Mouse (Mus musculus): Measurements from ENCODE around the gene Gm49661. TPM values are rescaled to one million over a fixed set of nuclear protein-coding genes. Genes with fewer than 3 reads are reported as not detected.

Gene Gm49661
- total and polyA plus RNA-seq, 3 experiments = not detected

DNA sequence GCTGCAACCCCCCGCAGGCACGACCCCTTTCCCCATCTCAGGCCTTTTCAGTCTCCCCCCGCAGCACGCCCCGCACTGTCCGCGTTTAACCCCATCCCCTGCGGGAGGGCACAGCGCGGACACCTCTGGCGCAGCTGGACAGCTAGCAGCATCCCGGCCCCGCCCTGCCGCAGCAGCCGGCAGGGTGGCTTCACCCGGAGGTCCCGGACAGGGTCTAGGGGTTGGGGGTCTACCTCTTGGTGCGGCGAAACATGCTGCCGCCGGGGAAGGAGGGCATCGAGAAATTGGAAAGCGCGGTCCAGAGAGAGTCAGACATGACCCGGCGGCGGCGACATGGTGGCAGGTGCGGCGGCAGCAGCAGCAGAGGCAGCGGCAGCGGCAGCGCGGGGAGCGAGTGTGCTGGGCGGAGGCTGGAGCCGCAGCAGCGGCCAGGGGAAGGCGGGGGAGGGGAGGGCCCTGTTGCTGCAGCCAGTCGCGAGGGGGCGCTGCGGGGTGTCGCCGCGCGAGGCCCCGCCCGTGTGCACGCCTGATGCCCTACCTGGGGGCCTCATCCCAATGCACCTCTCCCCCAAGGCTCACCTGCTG, 32.2 kb downstream of the Gm49661 start, which contains the start of gene Mast1:
TSS of gene Mast1 (minus strand) at position 398 of the 585 bp plus-strand sequence.
- Histone ChIP-seq H3K27me3 (ENCODE audit: insufficient read depth, low read length) (peaks cover 59% of the 10 kb centered on the region), H3K9me3 (replicated peaks) (no peaks in the 10 kb centered on the region), H3K4me3 (ENCODE audit: low read depth, low read length) (peak within 1 kb of the TSS; percentile 56; the same call in 1 of the 2 replicates), H3K36me3 (replicated peaks) (no peaks in the 10 kb centered on the region), H3K4me1 (ENCODE audit: insufficient read depth, low read depth, low read length) (peaks cover 24% of the 10 kb centered on the region)
- no peak for ATAC-seq (ENCODE audit: extremely low read depth, insufficient number of reproducible peaks, low FRiP score, poor library complexity, severe bottlenecking)
- DNase-seq (ENCODE audit: low spot score) = peak; percentile 31
- TF ChIP-seq GATA2 (IDR thresholded peaks at IDR 0.05; ENCODE audit: borderline replicate concordance, low read depth, low read length) (no peak), GATA1 (IDR thresholded peaks at IDR 0.05; ENCODE audit: borderline replicate concordance, low read length) (no peak), CTCF (IDR thresholded peaks at IDR 0.05; ENCODE audit: low read depth, low read length) (peak; percentile 32; the same call in 1 of the 2 replicates)

DNA sequence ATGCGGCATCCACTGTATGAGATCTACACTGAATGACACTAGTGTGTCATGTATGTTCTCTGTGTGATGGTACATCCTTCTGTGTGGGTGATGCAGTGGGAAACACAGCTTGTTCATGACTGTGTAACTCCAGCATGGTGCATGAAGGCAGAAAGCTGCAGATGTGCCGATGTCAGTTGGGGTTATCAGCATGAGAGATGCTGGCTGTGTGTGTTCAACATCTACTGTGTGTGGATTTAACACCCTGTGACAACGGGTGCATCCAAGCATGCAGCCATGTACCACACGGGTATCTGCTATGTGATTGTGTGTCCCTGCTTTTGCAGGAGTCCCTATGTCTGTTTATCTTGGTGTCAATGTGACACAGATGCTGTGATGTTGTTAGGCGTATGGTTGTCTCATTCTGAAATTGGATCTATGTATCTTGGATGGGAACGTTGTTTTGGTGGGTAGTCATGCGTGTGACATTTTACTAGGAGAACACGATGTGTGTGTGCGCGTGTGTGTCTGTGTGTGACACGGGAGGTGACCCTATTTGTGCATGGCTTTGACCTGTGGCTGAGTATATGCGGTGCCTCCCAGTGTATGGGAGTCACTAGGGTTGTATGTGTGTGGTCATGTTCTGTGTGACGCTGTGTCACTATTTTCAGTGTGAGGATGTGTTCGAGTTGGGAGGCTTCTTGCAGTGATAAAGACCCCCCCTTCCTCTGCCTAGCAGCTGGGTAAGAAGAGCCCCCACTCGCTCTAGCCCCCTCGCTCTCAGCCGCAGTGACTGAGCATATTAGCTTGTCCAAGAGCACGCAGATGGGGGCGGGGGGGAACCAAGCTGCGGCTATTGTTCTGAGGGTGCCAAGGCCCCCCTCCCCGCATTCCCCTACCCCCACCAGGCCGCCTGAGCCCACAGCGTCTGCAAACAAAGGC, 32.9 kb downstream of the Gm49661 start:
- no peaks in the 10 kb centered on the region for H3K36me3 ChIP-seq (replicated peaks)
- peaks cover 64% of the 10 kb centered on the region for H3K27me3 ChIP-seq (ENCODE audit: insufficient read depth, low read length)
- H3K4me1 ChIP-seq (ENCODE audit: insufficient read depth, low read depth, low read length) = peaks cover 24% of the 10 kb centered on the region
- H3K9me3 ChIP-seq (replicated peaks) = no peaks in the 10 kb centered on the region
- TF ChIP-seq TAL1 (conservative IDR thresholded peaks at IDR 0.05; ENCODE audit: low read depth, low read length) (no peak), GATA2 (IDR thresholded peaks at IDR 0.05; ENCODE audit: borderline replicate concordance, low read depth, low read length) (no peak), GATA1 (IDR thresholded peaks at IDR 0.05; ENCODE audit: borderline replicate concordance, low read length) (no peak), POLR2AphosphoS5 (IDR thresholded peaks at IDR 0.05; ENCODE audit: insufficient replicate concordance, low read depth, low read length) (no peak), CTCF (IDR thresholded peaks at IDR 0.05; ENCODE audit: low read depth, low read length) (no peak)
- ATAC-seq (ENCODE audit: extremely low read depth, insufficient number of reproducible peaks, low FRiP score, poor library complexity, severe bottlenecking) (no peak), DNase-seq (ENCODE audit: low spot score) (no peak)
- H3K4me3 ChIP-seq (ENCODE audit: low read depth, low read length) = no peak overlapping the region

DNA sequence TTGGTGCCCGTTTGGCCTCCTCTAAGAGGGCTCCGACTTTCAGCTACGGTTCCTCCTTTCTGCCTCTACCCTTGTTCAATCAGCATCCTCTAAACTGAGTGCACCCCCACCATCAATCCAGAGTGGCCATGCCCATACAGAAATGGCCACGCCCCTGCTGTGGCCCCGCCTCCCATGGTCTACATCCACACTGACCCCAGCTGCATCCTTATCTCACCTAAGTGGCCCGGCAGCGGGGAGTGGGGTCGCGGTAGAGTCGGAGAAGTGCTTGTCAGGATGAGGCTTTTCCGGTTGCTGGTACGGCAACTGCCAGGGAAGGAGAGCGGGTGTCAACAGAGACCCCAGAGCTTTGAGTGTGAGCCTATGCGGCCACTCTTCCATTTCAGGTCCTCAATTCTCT, 33.7 kb downstream of the Gm49661 start:
- DNase-seq (ENCODE audit: low spot score) (no peak), ATAC-seq (ENCODE audit: extremely low read depth, insufficient number of reproducible peaks, low FRiP score, poor library complexity, severe bottlenecking) (no peak)
- Histone ChIP-seq H3K4me1 (ENCODE audit: insufficient read depth, low read depth, low read length) (peaks cover 24% of the 10 kb centered on the region), H3K27me3 (ENCODE audit: insufficient read depth, low read length) (peaks cover 62% of the 10 kb centered on the region), H3K36me3 (replicated peaks) (no peaks in the 10 kb centered on the region), H3K9me3 (replicated peaks) (no peaks in the 10 kb centered on the region), H3K4me3 (ENCODE audit: low read depth, low read length) (no peak overlapping the region)
- TF ChIP-seq POLR2AphosphoS5 (IDR thresholded peaks at IDR 0.05; ENCODE audit: insufficient replicate concordance, low read depth, low read length) (no peak), CTCF (IDR thresholded peaks at IDR 0.05; ENCODE audit: low read depth, low read length) (no peak), TAL1 (conservative IDR thresholded peaks at IDR 0.05; ENCODE audit: low read depth, low read length) (no peak), GATA2 (IDR thresholded peaks at IDR 0.05; ENCODE audit: borderline replicate concordance, low read depth, low read length) (no peak), GATA1 (IDR thresholded peaks at IDR 0.05; ENCODE audit: borderline replicate concordance, low read length) (no peak)

DNA sequence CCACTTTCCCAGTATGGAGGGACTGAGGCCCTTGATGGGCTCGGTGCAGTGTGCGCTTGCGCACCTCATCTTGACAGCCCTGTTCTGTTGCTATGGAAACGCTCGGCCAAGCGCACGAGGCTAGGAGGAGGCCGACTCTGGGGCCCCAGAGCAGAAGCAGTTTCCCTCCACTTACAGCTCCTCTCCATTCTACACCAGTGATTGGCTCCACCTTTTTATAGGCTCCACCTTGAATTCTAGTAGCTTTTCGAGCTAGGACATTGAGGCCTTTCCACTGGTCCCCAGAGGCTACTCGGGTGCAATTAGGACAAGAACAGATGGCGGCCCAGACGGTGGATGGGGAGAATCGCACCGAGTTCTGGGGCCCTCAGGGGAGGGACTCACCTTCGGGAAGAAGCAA, 34.4 kb downstream of the Gm49661 start:
- TF ChIP-seq GATA2 (IDR thresholded peaks at IDR 0.05; ENCODE audit: borderline replicate concordance, low read depth, low read length) (no peak), TAL1 (conservative IDR thresholded peaks at IDR 0.05; ENCODE audit: low read depth, low read length) (no peak), CTCF (IDR thresholded peaks at IDR 0.05; ENCODE audit: low read depth, low read length) (no peak), GATA1 (IDR thresholded peaks at IDR 0.05; ENCODE audit: borderline replicate concordance, low read length) (no peak), POLR2AphosphoS5 (IDR thresholded peaks at IDR 0.05; ENCODE audit: insufficient replicate concordance, low read depth, low read length) (no peak)
- DNase-seq (ENCODE audit: low spot score) = no peak
- H3K4me3 ChIP-seq (ENCODE audit: low read depth, low read length) = no peak overlapping the region
- H3K27me3 ChIP-seq (ENCODE audit: insufficient read depth, low read length) = peaks cover 63% of the 10 kb centered on the region
- no peak for ATAC-seq (ENCODE audit: extremely low read depth, insufficient number of reproducible peaks, low FRiP score, poor library complexity, severe bottlenecking)
- H3K9me3 ChIP-seq (replicated peaks) = no peaks in the 10 kb centered on the region
- H3K36me3 ChIP-seq (replicated peaks) = no peaks in the 10 kb centered on the region
- H3K4me1 ChIP-seq (ENCODE audit: insufficient read depth, low read depth, low read length) = peaks cover 29% of the 10 kb centered on the region

DNA sequence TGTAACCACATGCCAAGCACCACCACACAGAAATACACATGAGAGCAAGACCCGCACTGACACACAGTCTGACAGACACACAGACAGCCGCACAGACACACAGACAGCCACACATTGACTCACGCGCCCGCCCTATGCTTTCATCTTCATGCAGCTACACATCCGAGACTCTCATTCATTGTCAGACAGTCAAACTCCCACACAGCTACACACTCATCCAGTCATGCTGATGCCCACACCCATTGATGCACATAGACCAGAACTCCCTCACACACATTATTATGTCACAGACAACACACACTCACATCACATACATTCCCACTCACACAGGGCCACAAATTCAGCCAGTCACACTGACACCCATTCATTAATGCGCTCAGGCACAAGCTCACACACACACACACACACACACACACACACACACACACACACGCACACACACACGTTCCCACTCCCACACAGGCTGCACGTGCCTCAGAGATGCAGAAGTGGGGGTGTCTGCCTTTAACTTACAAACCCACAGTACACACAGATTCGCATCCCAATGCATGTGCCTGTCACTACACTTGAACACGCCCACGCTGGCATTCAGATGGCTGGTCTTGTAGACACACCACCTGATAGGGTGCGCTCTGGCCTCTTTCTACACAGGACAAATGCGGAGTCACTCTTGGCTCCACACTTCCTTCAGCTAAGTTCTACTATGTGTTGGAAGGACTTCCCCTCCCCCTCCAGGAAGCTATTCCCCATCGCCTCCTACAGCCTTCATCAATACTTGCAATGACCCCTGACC, 35.3 kb downstream of the Gm49661 start:
- Histone ChIP-seq H3K9me3 (replicated peaks) (no peaks in the 10 kb centered on the region), H3K27me3 (ENCODE audit: insufficient read depth, low read length) (peaks cover 69% of the 10 kb centered on the region), H3K36me3 (replicated peaks) (no peaks in the 10 kb centered on the region), H3K4me3 (ENCODE audit: low read depth, low read length) (no peak overlapping the region), H3K4me1 (ENCODE audit: insufficient read depth, low read depth, low read length) (peaks cover 35% of the 10 kb centered on the region)
- TF ChIP-seq CTCF (IDR thresholded peaks at IDR 0.05; ENCODE audit: low read depth, low read length) (no peak), POLR2AphosphoS5 (IDR thresholded peaks at IDR 0.05; ENCODE audit: insufficient replicate concordance, low read depth, low read length) (no peak)
- no peak for ATAC-seq (ENCODE audit: extremely low read depth, insufficient number of reproducible peaks, low FRiP score, poor library complexity, severe bottlenecking)
- no peak for DNase-seq (ENCODE audit: low spot score)

DNA sequence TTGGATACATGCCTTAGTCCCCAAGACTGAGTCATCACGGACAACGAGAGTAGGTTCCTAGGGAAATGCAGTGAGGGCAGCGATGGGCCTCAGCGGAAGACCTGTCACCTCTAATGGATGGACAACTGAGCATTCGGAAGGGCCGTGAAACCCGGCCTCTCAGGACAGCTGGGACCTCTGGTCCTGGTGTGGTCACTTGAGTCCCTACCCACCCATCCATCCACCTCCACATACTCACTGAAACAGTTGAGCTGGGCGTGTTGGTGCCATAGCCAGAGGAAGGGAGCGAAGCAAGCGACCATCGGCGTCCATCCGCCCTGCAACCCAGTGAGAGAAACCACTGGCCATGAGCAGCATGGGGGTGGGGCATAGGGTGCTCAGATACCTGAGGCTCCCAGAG, 38.7 kb downstream of the Gm49661 start:
- no peak for TF ChIP-seq GATA1 (IDR thresholded peaks at IDR 0.05; ENCODE audit: borderline replicate concordance, low read length)
- no peak for TF ChIP-seq CTCF (IDR thresholded peaks at IDR 0.05; ENCODE audit: low read depth, low read length)
- TF ChIP-seq GATA2 (IDR thresholded peaks at IDR 0.05; ENCODE audit: borderline replicate concordance, low read depth, low read length) = no peak
- no peak for TF ChIP-seq POLR2AphosphoS5 (IDR thresholded peaks at IDR 0.05; ENCODE audit: insufficient replicate concordance, low read depth, low read length)
- TF ChIP-seq TAL1 (conservative IDR thresholded peaks at IDR 0.05; ENCODE audit: low read depth, low read length) = no peak
- H3K27me3 ChIP-seq (ENCODE audit: insufficient read depth, low read length) = peaks cover 56% of the 10 kb centered on the region
- ATAC-seq (ENCODE audit: extremely low read depth, insufficient number of reproducible peaks, low FRiP score, poor library complexity, severe bottlenecking) = no peak
- peaks cover 35% of the 10 kb centered on the region for H3K4me1 ChIP-seq (ENCODE audit: insufficient read depth, low read depth, low read length)
- H3K36me3 ChIP-seq (replicated peaks) = no peaks in the 10 kb centered on the region
- DNase-seq (ENCODE audit: low spot score) = no peak
- no peaks in the 10 kb centered on the region for H3K9me3 ChIP-seq (replicated peaks)
- no peak overlapping the region for H3K4me3 ChIP-seq (ENCODE audit: low read depth, low read length)

All from G1E (cell line).